Mouse (Mus musculus): ENCODE results near the gene Mylk3.

Mylk3 gene

GRCm38 (mm10) chr8:85313036-85313435 lies 73.1 kb downstream of the Mylk3 start:
- no peak for DNase-seq

- DNase-seq: no peak
Observed at GRCm38 (mm10) chr8:85311743-85312142, 74.4 kb downstream of the Mylk3 start.

GRCm38 (mm10) chr8:85308564-85308963 lies 77.6 kb downstream of the Mylk3 start:
- no peak for DNase-seq

DNA sequence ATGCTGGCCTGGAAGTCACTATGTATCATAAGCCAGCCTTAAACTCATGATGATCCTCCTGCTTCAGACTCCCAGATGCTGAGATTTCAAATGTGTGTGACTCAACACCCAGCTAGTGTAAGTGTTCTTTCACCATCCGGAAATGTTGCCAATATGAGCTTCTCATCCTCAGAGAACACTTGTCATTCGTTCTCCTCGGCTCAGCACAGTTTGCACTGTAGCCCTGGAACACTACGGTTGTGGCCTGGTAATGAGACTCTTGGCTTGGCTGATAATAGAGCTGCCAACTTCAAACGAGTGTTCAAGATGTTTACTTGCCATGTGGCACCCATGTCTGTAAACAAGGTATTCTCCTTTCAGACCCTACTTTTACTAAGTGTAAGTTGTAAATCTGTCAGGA lies 82.6 kb downstream of the Mylk3 start:
- DNase-seq: no peak

GRCm38 (mm10) chr8:85302931-85303330 lies 83.2 kb downstream of the Mylk3 start:
- no peak for DNase-seq

DNA sequence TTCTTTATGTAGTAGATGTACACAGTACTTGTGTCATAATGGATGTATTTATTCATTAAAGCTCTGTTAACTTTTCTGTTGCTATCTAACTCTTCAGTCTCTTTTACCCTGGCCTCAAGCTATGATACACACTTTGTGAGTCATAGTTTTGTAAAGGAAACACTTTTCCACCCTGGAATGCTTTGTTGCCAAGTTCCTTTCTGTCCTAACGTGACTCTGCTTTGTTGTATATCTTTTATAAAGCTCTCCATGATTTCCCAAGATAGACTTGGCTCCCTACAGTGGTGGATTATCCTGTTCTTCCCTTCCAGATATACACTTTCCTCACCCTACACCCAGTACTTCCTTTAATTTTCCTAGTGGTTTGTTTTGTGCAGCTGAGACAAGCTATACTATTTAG lies 84.2 kb downstream of the Mylk3 start:
- no peak for DNase-seq

- DNase-seq: peak; percentile 96
Observed at GRCm38 (mm10) chr8:85299434-85300077, 86.6 kb downstream of the Mylk3 start, which contains the start of the genes Orc6 and Vps35. Gene Orc6, plus strand, starts transcription at chr8:85299632. Gene Vps35, minus strand, starts transcription at chr8:85299802.

DNA sequence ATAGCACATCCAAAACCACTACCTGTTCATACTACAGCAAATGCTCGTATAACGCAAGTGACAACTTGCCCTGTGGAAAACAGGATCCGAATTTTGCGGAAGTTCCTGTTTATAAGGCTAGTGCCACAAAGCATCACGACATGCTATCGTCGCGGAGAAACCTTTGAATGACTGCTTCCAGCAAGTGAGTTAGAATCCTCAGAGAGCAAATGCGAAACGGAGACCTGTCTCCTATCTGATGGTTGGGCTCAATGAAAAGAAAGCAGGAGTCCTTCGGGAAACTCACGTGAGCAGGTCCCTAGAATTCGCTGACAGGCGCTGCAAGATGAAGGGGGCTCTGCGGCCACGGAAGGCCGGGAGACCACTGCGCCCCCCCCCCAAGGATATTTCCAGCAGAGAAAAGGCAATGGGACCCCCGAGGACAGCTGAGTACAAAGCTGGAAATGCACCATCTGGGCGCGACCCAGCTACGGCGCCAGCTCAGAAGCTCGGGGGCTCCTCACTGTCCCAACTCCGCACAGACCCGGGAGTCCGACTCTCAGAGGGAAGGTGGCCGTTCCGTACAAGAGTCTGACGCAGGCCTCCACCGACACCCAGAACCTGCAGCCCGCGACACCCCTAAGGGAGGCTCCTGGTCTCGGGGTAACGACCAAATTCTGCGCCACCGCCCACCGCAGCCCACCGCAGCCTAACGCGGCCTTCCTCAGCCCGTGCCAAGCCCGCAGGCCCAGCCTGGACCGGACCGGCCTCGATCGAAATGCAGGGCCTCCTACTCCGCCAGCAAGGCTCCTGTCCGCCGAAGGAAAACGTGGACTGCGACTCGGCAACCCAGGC lies 87.3 kb downstream of the Mylk3 start:
- DNase-seq: peak; percentile 19

- DNase-seq: no peak
Observed at GRCm38 (mm10) chr8:85286846-85287245, 99.3 kb downstream of the Mylk3 start.
